Mouse (Mus musculus) heart, adult 2 months (tissue): ENCODE measurements around the gene Dctn2. TPM values are rescaled to one million over a fixed set of nuclear protein-coding genes. Genes with fewer than 3 reads are reported as not detected.
A peak's percentile ranks its signal among the peaks of the same experiment; 100 is the strongest.

ENCODE experiments used
- DNase-seq, 2 experiments: peaks; one replicate each; pipeline ENCODE4 v3.0.0; 2021
- H3K27ac ChIP-seq: fragments of 200-600 bp; 2 replicates; pipeline ENCODE4 v1.8.1; 2022
- H3K27me3 ChIP-seq: fragments of 200-500 bp; 2 replicates; pipeline ENCODE4 v1.6.1; 2012; ENCODE audit warnings: mild to moderate bottlenecking, low read length, inconsistent platforms, mixed read lengths; ENCODE audit not compliant: control insufficient read depth, insufficient read depth
- H3K36me3 ChIP-seq: fragments of 200-500 bp; 2 replicates; pipeline ENCODE4 v1.6.1; 2012; ENCODE audit warnings: low read length, inconsistent platforms; ENCODE audit not compliant: control insufficient read depth, insufficient read depth
- H3K4me1 ChIP-seq: fragments of 200-500 bp; 2 replicates; pipeline ENCODE4 v1.6.1; 2011; ENCODE audit warnings: low read length; ENCODE audit not compliant: control insufficient read depth, insufficient read depth
- H3K4me3 ChIP-seq: fragments of 200-600 bp; 2 replicates; pipeline ENCODE4 v1.8.1; 2022
- H3K79me2 ChIP-seq: fragments of 200-500 bp; replicated peaks from 2 replicates; pipeline ENCODE4 v1.6.1; 2012; ENCODE audit warnings: mild to moderate bottlenecking, inconsistent platforms, low read length, moderate library complexity, mixed read lengths; ENCODE audit not compliant: control insufficient read depth, insufficient read depth
- H3K9ac ChIP-seq: fragments of 200-500 bp; 2 replicates; pipeline ENCODE4 v1.6.1; 2012; ENCODE audit warnings: low read depth, mild to moderate bottlenecking, control low read depth, inconsistent platforms, low read length, mixed read lengths
- CTCF ChIP-seq: fragments of 200-600 bp; IDR thresholded peaks from 2 replicates; pipeline ENCODE4 v1.8.1; 2022; ENCODE audit warnings: antibody characterized with exemption, mild to moderate bottlenecking, moderate library complexity
- EP300 ChIP-seq: fragments of 200-500 bp; IDR thresholded peaks from 2 replicates; pipeline ENCODE4 v1.6.1; 2011; ENCODE audit warnings: low read depth, low read length, control low read depth; ENCODE audit not compliant: insufficient read depth
- POLR2A ChIP-seq: fragments of 200-500 bp; IDR thresholded peaks from 2 replicates; pipeline ENCODE4 v1.6.1; 2011; ENCODE audit warnings: mild to moderate bottlenecking, low read depth, low read length, control low read depth; ENCODE audit not compliant: insufficient read depth
- WGBS: fragments of 180-500 bp; shearing (Covaris S2); methylation state at CpG from one replicate; pipeline ENCODE4 v1.1.7; 2018; 5-methylcytosine and 5-hydroxymethylcytosine counted together
- intact Hi-C: fragments of 180-260 bp; cut with DNase I; formaldehyde crosslinking; loops from one replicate; pipeline ENCODE4 v1.15.1; 2025
- polyA plus RNA-seq: library from polyadenylated mRNA; depleted of rRNA; stranded (reverse); fragments of >200 nt; gene quantifications from 2 replicates; pipeline ENCODE4 v1.2.3, GENCODE M21; 2012
- total RNA-seq, 2 experiments: library from RNA; stranded (reverse); gene quantifications; 2 replicates each; pipeline ENCODE4 v1.2.3; 2021

Dctn2 gene
- total and polyA plus RNA-seq, 3 experiments, result 123 to 139 (median 135) TPM

GRCm38 (mm10) chr10:127226318-127226895, 39.8 kb upstream of the Dctn2 start:
- intact Hi-C loops, result no loop called here
- no peak for DNase-seq
- H3K27me3 ChIP-seq, result no peaks in the 10 kb centered on the region

GRCm38 (mm10) chr10:127227163-127227562, 39.0 kb upstream of the Dctn2 start:
- no peaks in the 10 kb centered on the region for H3K79me2 ChIP-seq
- no peak for TF ChIP-seq EP300
- no peak for TF ChIP-seq CTCF
- TF ChIP-seq POLR2A, result no peak
- intact Hi-C loops, result no loop called here
- no peak overlapping the region for H3K4me3 ChIP-seq
- 77% methylated on average over 8 of the region's 8 CpGs for WGBS
- H3K27me3 ChIP-seq, result no peaks in the 10 kb centered on the region
- H3K4me1 ChIP-seq, result no peaks in the 10 kb centered on the region
- no peak for DNase-seq
- no peak overlapping the region for H3K27ac ChIP-seq
- H3K9ac ChIP-seq, result no peak overlapping the region
- no peaks in the 10 kb centered on the region for H3K36me3 ChIP-seq

More at GRCm38 (mm10) chr10:127226318-127226895, 39.8 kb upstream of the Dctn2 start:
- Histone ChIP-seq H3K4me3 (no peak overlapping the region), H3K36me3 (no peaks in the 10 kb centered on the region), H3K9ac (no peak overlapping the region), H3K27ac (no peak overlapping the region), H3K4me1 (no peaks in the 10 kb centered on the region), H3K79me2 (no peaks in the 10 kb centered on the region)
- TF ChIP-seq CTCF, result peak; percentile 63
- TF ChIP-seq POLR2A, result no peak
- TF ChIP-seq EP300, result no peak
- WGBS, result 60% methylated on average over 8 of the region's 8 CpGs

- peak in 1 of 2 experiments; percentile 29 for DNase-seq
- Histone ChIP-seq H3K36me3 (no peaks in the 10 kb centered on the region), H3K27ac (no peak overlapping the region), H3K27me3 (no peaks in the 10 kb centered on the region), H3K4me3 (no peak overlapping the region), H3K4me1 (no peaks in the 10 kb centered on the region), H3K9ac (no peak overlapping the region), H3K79me2 (no peaks in the 10 kb centered on the region)
- TF ChIP-seq EP300 (peak; percentile 62; the same call in 1 of the 2 replicates), CTCF (peak; percentile 94), POLR2A (no peak)
- WGBS, result 20% methylated on average over 4 of the region's 4 CpGs
- intact Hi-C loops, result loop anchor here (1.0 kb wide), 3 partner anchors 52 to 104 kb away; partner anchors contain the start of gene B4galnt1
These were observed 37.3 kb upstream of the Dctn2 start for GRCm38 (mm10) chr10:127228897-127229296.

GRCm38 (mm10) chr10:127230693-127231092, 35.5 kb upstream of the Dctn2 start:
- intact Hi-C loops, result no loop called here
- H3K27me3 ChIP-seq, result no peaks in the 10 kb centered on the region; the same call in 1 of the 2 replicates
- 77% methylated on average over 12 of the region's 12 CpGs for WGBS
- no peak for DNase-seq
- no peak overlapping the region for H3K27ac ChIP-seq
- no peaks in the 10 kb centered on the region for H3K4me1 ChIP-seq
- no peaks in the 10 kb centered on the region for H3K36me3 ChIP-seq
- H3K9ac ChIP-seq, result no peak overlapping the region
- no peaks in the 10 kb centered on the region for H3K79me2 ChIP-seq
- no peak overlapping the region for H3K4me3 ChIP-seq
- no peak for TF ChIP-seq POLR2A
- TF ChIP-seq EP300, result no peak
- TF ChIP-seq CTCF, result no peak

- TF ChIP-seq POLR2A (no peak), CTCF (no peak), EP300 (no peak)
- no peak overlapping the region for H3K27ac ChIP-seq
- H3K4me1 ChIP-seq, result no peaks in the 10 kb centered on the region
- H3K27me3 ChIP-seq, result no peaks in the 10 kb centered on the region; the same call in 1 of the 2 replicates
- H3K9ac ChIP-seq, result no peak overlapping the region
- DNase-seq, result no peak
- 74% methylated on average over 14 of the region's 14 CpGs for WGBS
- no peaks in the 10 kb centered on the region for H3K36me3 ChIP-seq
- no peak overlapping the region for H3K4me3 ChIP-seq
- intact Hi-C loops, result no loop called here
- no peaks in the 10 kb centered on the region for H3K79me2 ChIP-seq
These were observed 34.4 kb upstream of the Dctn2 start for GRCm38 (mm10) chr10:127231741-127232140.

GRCm38 (mm10) chr10:127233141-127233540, 33.0 kb upstream of the Dctn2 start:
- no peaks in the 10 kb centered on the region; the same call in 1 of the 2 replicates for H3K27me3 ChIP-seq
- no peak overlapping the region for H3K4me3 ChIP-seq
- TF ChIP-seq EP300, result no peak
- TF ChIP-seq CTCF, result peak; percentile 32
- intact Hi-C loops, result no loop called here
- DNase-seq, result no peak
- H3K36me3 ChIP-seq, result no peaks in the 10 kb centered on the region
- WGBS, result 71% methylated on average over 9 of the region's 9 CpGs
- no peaks in the 10 kb centered on the region for H3K79me2 ChIP-seq
- H3K27ac ChIP-seq, result no peak overlapping the region
- H3K9ac ChIP-seq, result no peak overlapping the region
- no peaks in the 10 kb centered on the region for H3K4me1 ChIP-seq
